Mouse (Mus musculus) liver, postnatal 0 days (tissue): Measurements from ENCODE around the gene Pard3.

ENCODE experiments used
- CTCF ChIP-seq: sonication (generic); IDR thresholded peaks from 2 replicates; pipeline ENCODE4 v1.5.1; 2016; ENCODE audit warnings: antibody characterized with exemption, low read depth
- EP300 ChIP-seq: IDR thresholded peaks from 2 replicates; pipeline ENCODE4 v1.6.1; 2016; ENCODE audit warnings: antibody characterized with exemption, low read depth, mild to moderate bottlenecking

DNA sequence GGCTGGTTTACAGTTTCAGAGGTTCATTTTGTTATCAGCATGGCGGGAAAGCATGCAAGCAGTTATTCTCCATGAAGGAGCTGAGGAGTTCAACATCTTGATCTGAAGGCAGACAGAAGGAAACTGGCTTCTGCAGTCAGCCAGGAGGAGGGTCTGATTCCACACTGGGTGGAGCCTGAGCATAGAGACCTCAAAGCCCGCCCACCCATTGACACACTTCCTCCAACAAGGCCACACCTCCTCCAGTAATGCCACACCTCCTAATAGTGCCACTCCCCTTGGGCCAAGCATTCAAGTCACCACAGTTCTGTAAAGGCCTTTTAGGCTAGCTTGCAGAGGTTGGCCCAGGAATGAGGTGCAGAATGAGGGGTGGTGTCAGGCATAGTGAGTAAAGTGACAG lies 478.5 kb downstream of the Pard3 start:
- TF ChIP-seq EP300 (no peak), CTCF (no peak)
